Mouse (Mus musculus) forebrain, embryonic 14.5 days (tissue): Measurements from ENCODE around the gene Trpm7. TPM values are rescaled to one million over a fixed set of nuclear protein-coding genes. Genes with fewer than 3 reads are reported as not detected.
"Not testable (repeated sequence)": the region's sequence is repeated elsewhere in the genome, so short reads cannot be mapped to it uniquely, and the experiment has no call there.

ENCODE experiments used
- ATAC-seq: fragments of 200-750 bp; cut with Nextera tagmentation; 2 replicates; pipeline ENCODE4 v1.8.0; 2017; ENCODE audit warnings: mild to moderate bottlenecking, moderate library complexity
- DNase-seq: peaks from one replicate; pipeline ENCODE4 v3.0.0-alpha.2; 2015; ENCODE audit warnings: low spot score
- H3K27ac ChIP-seq: fragments of 300-500 bp; sonication (generic); 2 replicates; pipeline ENCODE4 v1.5.1; 2014; ENCODE audit warnings: low read depth, mild to moderate bottlenecking, control low read depth, low read length, moderate library complexity
- H3K27me3 ChIP-seq: fragments of 300-500 bp; sonication (generic); replicated peaks from 2 replicates; pipeline ENCODE4 v1.6.1; 2014; ENCODE audit warnings: low read length, control low read depth, mixed read lengths; ENCODE audit not compliant: control insufficient read depth, insufficient read depth
- H3K36me3 ChIP-seq: fragments of 300-500 bp; sonication (generic); 2 replicates; pipeline ENCODE4 v1.6.1; 2014; ENCODE audit warnings: low read length, control low read depth; ENCODE audit not compliant: control insufficient read depth, insufficient read depth
- H3K4me1 ChIP-seq: fragments of 300-500 bp; sonication (generic); 2 replicates; pipeline ENCODE4 v1.6.1; 2014; ENCODE audit warnings: antibody characterized with exemption, low read length, control low read depth; ENCODE audit not compliant: control insufficient read depth, insufficient read depth
- H3K4me2 ChIP-seq: fragments of 300-500 bp; sonication (generic); 2 replicates; pipeline ENCODE4 v1.6.1; 2014; ENCODE audit warnings: mild to moderate bottlenecking, control low read depth, low read length
- H3K4me3 ChIP-seq: fragments of 300-500 bp; sonication (generic); 2 replicates; pipeline ENCODE4 v1.5.1; 2014; ENCODE audit warnings: low read depth, low read length, control low read depth
- H3K9ac ChIP-seq: fragments of 300-500 bp; sonication (generic); 2 replicates; pipeline ENCODE4 v1.6.1; 2014; ENCODE audit warnings: mild to moderate bottlenecking, low read length, control low read depth, moderate library complexity
- H3K9me3 ChIP-seq: fragments of 300-500 bp; sonication (generic); replicated peaks from 2 replicates; pipeline ENCODE4 v1.6.1; 2016; ENCODE audit warnings: low read length, control low read depth, mixed read lengths; ENCODE audit not compliant: control insufficient read depth
- WGBS: fragments of 180-500 bp; shearing (Covaris S2); extraction: QIAGEN DNeasy Blood & Tissue Kit; methylation state at CpG from one replicate; pipeline ENCODE4 v1.1.7; 2014; 5-methylcytosine and 5-hydroxymethylcytosine counted together
- polyA plus RNA-seq: library from polyadenylated mRNA; unstranded; fragments of >200 nt; fragmentation: Nextera tagmentation; extraction: Ambion mirVana; gene quantifications from 2 replicates; pipeline ENCODE4 v1.2.1, GENCODE M21; 2014

The Trpm7 gene
- polyA plus RNA-seq, 1 experiment from 2014 or later: 26.4 TPM

GRCm38 (mm10) chr2:126891743-126892142, 15.7 kb upstream of the Trpm7 start:
- no peak for ATAC-seq
- peaks cover 6% of the 10 kb centered on the region for H3K36me3 ChIP-seq

GRCm38 (mm10) chr2:126887141-126887540, 11.1 kb upstream of the Trpm7 start:
- no peak for ATAC-seq
- no peaks in the 10 kb centered on the region for H3K4me1 ChIP-seq

More at GRCm38 (mm10) chr2:126891743-126892142, 15.7 kb upstream of the Trpm7 start:
- Histone ChIP-seq H3K9ac (no peak overlapping the region), H3K9me3 (no peaks in the 10 kb centered on the region), H3K4me1 (no peaks in the 10 kb centered on the region), H3K27me3 (no peaks in the 10 kb centered on the region), H3K27ac (no peak overlapping the region), H3K4me2 (no peak overlapping the region), H3K4me3 (no peak overlapping the region)
- no peak for DNase-seq

GRCm38 (mm10) chr2:126885871-126886270, 9.8 kb upstream of the Trpm7 start:
- no peak for DNase-seq
- H3K36me3 ChIP-seq: no peaks in the 10 kb centered on the region
- no peaks in the 10 kb centered on the region for H3K9me3 ChIP-seq
- 88% methylated on average over 2 of the region's 2 CpGs for WGBS
- no peak overlapping the region for H3K9ac ChIP-seq
- no peak overlapping the region for H3K4me2 ChIP-seq
- no peak overlapping the region for H3K4me3 ChIP-seq
- ATAC-seq: no peak
- H3K27ac ChIP-seq: no peak overlapping the region
- H3K27me3 ChIP-seq: no peaks in the 10 kb centered on the region
- H3K4me1 ChIP-seq: no peaks in the 10 kb centered on the region

More at GRCm38 (mm10) chr2:126887141-126887540, 11.1 kb upstream of the Trpm7 start:
- Histone ChIP-seq H3K36me3 (no peaks in the 10 kb centered on the region), H3K27me3 (no peaks in the 10 kb centered on the region), H3K27ac (no peak overlapping the region), H3K4me2 (no peak overlapping the region), H3K4me3 (no peak overlapping the region), H3K9me3 (no peaks in the 10 kb centered on the region), H3K9ac (no peak overlapping the region)
- WGBS: 73% methylated on average over 3 of the region's 3 CpGs
- DNase-seq: no peak

GRCm38 (mm10) chr2:126882711-126883110, 6.7 kb upstream of the Trpm7 start:
- not testable (repeated sequence) for H3K9me3 ChIP-seq, H3K4me2 ChIP-seq, H3K4me3 ChIP-seq, H3K27me3 ChIP-seq, H3K4me1 ChIP-seq, H3K27ac ChIP-seq, DNase-seq, ATAC-seq, H3K36me3 ChIP-seq, H3K9ac ChIP-seq
- 66% methylated on average over 2 of the region's 2 CpGs for WGBS

GRCm38 (mm10) chr2:126877991-126878390, 2.0 kb upstream of the Trpm7 start:
- no peak overlapping the region for H3K27ac ChIP-seq
- no peak overlapping the region for H3K4me3 ChIP-seq
- no peak for ATAC-seq
- 94% methylated on average over 1 of the region's 1 CpGs for WGBS
- no peaks in the 10 kb centered on the region for H3K27me3 ChIP-seq
- peaks cover 10% of the 10 kb centered on the region for H3K4me1 ChIP-seq
- no peak overlapping the region for H3K4me2 ChIP-seq
- no peak for DNase-seq
- H3K9ac ChIP-seq: no peak overlapping the region
- no peaks in the 10 kb centered on the region for H3K9me3 ChIP-seq
- no peaks in the 10 kb centered on the region for H3K36me3 ChIP-seq

- Histone ChIP-seq H3K9ac (peak overlapping the region; percentile 94), H3K9me3 (no peaks in the 10 kb centered on the region), H3K36me3 (no peaks in the 10 kb centered on the region), H3K4me2 (peak overlapping the region; percentile 69), H3K4me1 (peaks cover 10% of the 10 kb centered on the region), H3K27ac (peak overlapping the region; percentile 96), H3K27me3 (no peaks in the 10 kb centered on the region), H3K4me3 (peak overlapping the region; percentile 85)
- peak; percentile 60 for ATAC-seq
- under 1% methylated on average over 18 of the region's 18 CpGs for WGBS
- DNase-seq: peak; percentile 62
Measured at GRCm38 (mm10) chr2:126875516-126875835, 554 bp downstream of the Trpm7 start.

- no peaks in the 10 kb centered on the region for H3K36me3 ChIP-seq
- ATAC-seq (no peak), DNase-seq (no peak)
- H3K9me3 ChIP-seq: no peaks in the 10 kb centered on the region
- no peaks in the 10 kb centered on the region for H3K27me3 ChIP-seq
- H3K4me1 ChIP-seq: peaks cover 10% of the 10 kb centered on the region
- peak overlapping the region; percentile 94 for H3K9ac ChIP-seq
- H3K4me2 ChIP-seq: peak overlapping the region; percentile 69
- peak overlapping the region; percentile 96 for H3K27ac ChIP-seq
- whole genome bisulfite sequencing: 28% methylated on average over 13 of the region's 13 CpGs
- H3K4me3 ChIP-seq: peak overlapping the region; percentile 85
Measured at GRCm38 (mm10) chr2:126874809-126875515, 1.1 kb downstream of the Trpm7 start.

- DNase-seq: no peak
- 83% methylated on average over 1 of the region's 1 CpGs for WGBS
Measured at GRCm38 (mm10) chr2:126866301-126866700, 9.7 kb downstream of the Trpm7 start.

GRCm38 (mm10) chr2:126865501-126866199, 10.4 kb downstream of the Trpm7 start:
- no peak overlapping the region for H3K4me2 ChIP-seq
- WGBS: 96% methylated on average over 10 of the region's 10 CpGs

More at GRCm38 (mm10) chr2:126866301-126866700, 9.7 kb downstream of the Trpm7 start:
- no peaks in the 10 kb centered on the region for H3K27me3 ChIP-seq
- H3K27ac ChIP-seq: no peak overlapping the region
- H3K9me3 ChIP-seq: no peaks in the 10 kb centered on the region
- ATAC-seq: no peak
- no peak overlapping the region for H3K4me2 ChIP-seq
- H3K4me1 ChIP-seq: no peaks in the 10 kb centered on the region
- H3K36me3 ChIP-seq: no peaks in the 10 kb centered on the region
- no peak overlapping the region for H3K4me3 ChIP-seq
- H3K9ac ChIP-seq: no peak overlapping the region

More at GRCm38 (mm10) chr2:126865501-126866199, 10.4 kb downstream of the Trpm7 start:
- no peaks in the 10 kb centered on the region for H3K9me3 ChIP-seq
- H3K27me3 ChIP-seq: no peaks in the 10 kb centered on the region
- H3K27ac ChIP-seq: no peak overlapping the region
- DNase-seq: no peak
- H3K36me3 ChIP-seq: no peaks in the 10 kb centered on the region
- ATAC-seq: no peak
- no peak overlapping the region for H3K9ac ChIP-seq
- H3K4me3 ChIP-seq: no peak overlapping the region
- no peaks in the 10 kb centered on the region for H3K4me1 ChIP-seq
